Mouse (Mus musculus): ENCODE results near the gene Slfn8.
"Not testable (repeated sequence)": the region's sequence is repeated elsewhere in the genome, so short reads cannot be mapped to it uniquely, and the experiment has no call there.

The Slfn8 gene

GRCm38 (mm10) chr11:83020621-83021020 lies at the start of gene Slfn8:
TSS of gene Slfn8 (minus strand) at chr11:83020810.
- no peak for DNase-seq

DNA sequence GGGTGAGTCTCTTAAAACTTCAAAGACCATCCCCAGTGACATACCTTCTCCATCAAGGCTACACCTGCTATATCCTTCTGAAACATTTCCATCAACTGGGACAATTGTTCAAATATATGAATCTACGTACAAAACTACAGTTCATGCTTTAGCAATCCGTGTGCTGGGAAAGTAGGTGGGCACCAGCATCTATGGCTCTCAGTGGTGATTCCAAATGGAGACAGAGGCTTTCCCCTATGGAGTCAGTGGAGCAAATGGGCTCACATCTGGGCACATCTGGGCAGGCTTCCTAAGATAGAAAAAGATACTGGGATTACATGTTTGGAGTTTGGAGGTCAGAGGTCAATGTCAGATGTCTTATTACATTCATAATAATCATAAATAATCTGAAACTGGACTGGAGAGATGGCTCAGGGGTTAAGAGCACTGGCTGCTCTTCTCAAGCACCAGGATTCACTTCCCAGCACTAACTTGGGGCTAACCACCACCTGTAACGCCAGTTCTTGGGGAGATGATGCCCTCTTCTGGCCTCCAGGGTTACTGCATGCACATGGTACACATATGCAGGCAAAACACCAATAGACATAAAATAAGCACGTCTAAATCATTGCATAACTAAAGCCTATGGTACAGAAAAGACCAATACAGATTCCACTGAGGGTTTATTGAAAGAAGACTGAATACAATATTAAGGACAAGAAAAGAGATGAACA lies 47.5 kb upstream of the Slfn8 start:
- DNase-seq = no peak

DNA sequence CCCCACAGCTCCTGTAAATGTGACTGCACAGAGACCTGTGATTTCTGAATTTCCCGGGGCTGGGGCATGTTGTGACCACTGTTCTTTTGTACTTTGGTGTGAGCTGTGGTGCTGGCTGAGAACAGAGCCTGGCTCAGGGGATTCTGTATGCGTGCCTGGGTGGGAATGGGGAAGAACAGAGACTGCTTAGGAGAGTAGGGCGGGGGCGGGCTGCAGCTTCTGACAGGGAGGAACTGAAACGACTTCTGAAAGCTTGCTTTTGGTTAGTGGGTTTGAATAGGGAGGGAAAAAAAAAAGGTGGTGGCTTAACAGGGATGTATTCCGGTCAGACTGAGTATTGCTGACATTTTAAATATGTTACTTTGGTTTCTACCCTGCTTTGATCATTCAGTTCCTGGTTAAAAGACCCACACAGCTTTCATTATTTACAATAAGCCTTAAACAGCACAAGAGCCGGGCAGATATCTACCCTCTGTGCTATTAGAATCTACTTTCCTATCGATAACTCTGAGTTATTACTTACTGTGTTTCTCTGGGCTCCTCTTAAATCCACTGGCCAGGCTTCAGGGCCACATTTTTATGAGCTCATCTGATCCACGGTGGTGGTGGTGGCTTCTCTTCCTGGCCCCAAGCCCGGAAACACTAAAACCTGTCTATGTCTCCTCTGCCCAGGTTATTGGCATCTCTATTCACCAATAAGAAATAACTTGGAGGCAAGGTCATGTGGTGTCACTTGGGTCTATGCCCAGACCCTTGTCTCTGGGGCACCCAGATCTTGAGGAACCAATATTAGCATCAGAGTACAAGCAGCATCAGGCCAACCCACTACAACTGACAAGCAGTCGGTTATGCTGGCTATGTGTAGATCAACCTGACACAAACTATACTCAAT lies 46.3 kb upstream of the Slfn8 start:
- DNase-seq = no peak

- DNase-seq = no peak
These were observed 45.1 kb upstream of the Slfn8 start for GRCm38 (mm10) chr11:83065441-83066344.

DNA sequence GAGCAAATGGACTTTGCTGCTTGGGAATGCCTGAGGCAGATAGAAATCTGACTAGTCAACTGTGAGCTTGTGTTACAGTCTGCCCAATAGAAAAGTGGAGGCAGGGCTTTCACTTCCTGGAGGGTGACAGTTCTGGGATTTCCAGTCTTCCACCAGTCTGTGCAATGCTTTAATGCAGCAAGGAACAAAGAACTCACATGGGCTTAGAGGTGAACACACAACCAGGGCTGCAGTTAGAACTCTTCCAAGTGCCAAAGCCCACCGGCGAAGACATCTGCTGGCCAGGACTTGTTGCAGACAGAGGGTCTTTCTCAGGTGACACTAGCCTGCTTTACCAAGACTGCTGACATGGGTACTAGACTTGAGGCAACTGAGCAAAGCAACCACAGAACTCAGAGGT lies 44.3 kb upstream of the Slfn8 start, which contains the start of gene Slfn2:
Gene Slfn2 (plus strand): TSS at position 167 of the 400 bp plus-strand sequence.
- peak; percentile 35 for DNase-seq

- DNase-seq = no peak
These were observed 43.3 kb upstream of the Slfn8 start for GRCm38 (mm10) chr11:83063941-83064349.

DNA sequence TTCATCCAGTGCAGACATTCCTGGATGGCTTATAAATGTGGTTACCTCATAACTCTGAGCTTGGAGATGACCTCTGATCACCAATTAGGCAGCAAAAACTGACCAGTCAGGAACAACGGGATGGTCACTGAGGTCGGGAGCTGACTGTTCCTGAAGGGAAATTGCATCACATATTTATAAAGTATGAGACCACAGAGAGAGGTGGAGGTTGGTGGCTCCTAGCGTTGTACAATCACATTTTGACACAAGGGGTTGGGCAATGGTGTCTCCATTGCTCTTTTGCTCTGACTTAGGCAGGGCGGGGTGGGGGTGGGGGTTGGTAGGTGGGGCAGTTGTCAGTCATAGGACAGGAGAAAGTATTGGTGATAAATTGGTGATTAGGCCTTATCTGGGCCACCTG lies 42.5 kb upstream of the Slfn8 start:
- DNase-seq = no peak

GRCm38 (mm10) chr11:83061806-83062205 lies 41.2 kb upstream of the Slfn8 start:
- DNase-seq = no peak

GRCm38 (mm10) chr11:83060412-83061020 lies 39.9 kb upstream of the Slfn8 start:
- DNase-seq = no peak

DNA sequence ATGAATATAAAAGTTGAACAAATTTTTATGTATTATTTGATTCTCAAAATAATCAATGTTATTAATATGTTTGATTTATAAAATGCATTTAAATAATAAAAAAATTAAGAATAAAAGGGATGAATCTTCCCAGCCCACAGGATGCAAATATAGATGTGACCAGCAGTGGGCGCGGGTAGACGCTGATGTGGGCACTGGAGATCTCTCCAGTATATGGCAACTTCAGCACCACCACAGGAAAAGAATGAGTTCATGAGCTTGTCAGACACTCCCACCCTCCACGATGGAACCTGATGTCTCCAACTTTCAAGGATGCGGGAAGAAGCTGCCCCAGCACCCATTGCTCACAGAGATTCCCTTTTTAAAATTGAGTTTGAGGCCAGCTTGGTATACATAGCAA lies 37.3 kb upstream of the Slfn8 start:
- peak; percentile 67 for DNase-seq

GRCm38 (mm10) chr11:83045642-83046041 lies 25.0 kb upstream of the Slfn8 start:
- DNase-seq = no peak

GRCm38 (mm10) chr11:83043891-83044290 lies 23.3 kb upstream of the Slfn8 start:
- DNase-seq = no peak

DNA sequence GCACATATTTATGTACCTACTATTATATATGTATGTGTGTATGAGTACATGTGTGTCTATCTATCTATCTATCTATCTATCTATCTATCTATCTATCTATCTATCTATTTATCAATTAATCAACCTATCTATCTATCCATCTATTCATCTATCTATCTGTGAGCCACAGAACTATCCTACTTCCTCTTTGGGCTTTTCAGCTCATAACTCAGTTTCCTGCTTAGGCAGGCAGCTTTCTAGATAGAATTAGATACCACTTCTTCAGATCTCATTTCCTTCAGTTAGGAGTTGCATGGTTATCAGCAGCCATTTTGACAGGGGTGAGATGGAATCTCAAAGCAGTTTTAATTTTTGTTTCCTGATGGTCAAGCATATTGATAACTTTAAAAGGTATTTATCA lies 20.4 kb upstream of the Slfn8 start:
- DNase-seq = no peak

GRCm38 (mm10) chr11:83040325-83040724 lies 19.7 kb upstream of the Slfn8 start:
- DNase-seq = no peak

GRCm38 (mm10) chr11:83039796-83040195 lies 19.2 kb upstream of the Slfn8 start:
- DNase-seq = no peak

DNA sequence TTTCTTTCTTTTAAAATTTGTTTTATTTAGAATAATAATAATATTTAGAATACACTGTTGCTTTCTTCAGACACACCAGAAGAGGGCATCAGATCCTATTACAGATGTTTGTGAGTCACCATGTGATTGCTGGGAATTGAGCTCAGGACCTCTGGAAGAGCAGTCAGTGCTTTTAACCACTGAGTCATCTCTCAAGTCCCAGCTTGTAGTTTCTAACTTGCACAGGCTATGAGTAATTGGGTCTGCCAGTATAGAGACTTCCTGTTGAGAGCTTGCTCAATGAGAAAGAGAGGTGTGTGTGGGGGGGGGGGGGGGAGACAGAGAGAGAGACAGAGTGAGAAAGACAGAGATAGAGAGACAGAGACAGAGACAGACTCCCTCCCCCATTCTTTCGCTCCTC lies 18.5 kb upstream of the Slfn8 start:
- DNase-seq = no peak

DNA sequence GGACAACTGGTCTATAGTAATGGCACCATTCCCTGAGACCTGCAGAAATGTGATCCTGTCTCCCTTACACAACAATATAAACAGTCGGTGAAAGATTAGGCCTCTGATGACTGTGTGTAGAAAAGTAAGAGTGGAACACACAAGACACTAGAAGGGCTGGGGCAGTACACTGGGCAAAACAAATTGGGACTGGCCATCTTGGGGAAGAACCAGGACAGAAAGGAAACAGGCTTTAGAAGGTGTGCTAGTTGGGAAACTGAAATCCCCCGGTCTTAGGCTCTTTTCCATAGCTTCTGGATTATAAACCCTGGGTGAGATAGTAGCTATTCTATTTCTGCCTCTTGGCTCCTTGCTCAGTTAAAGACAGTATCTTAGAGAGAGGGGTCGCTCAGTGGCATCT lies 18.1 kb upstream of the Slfn8 start:
- DNase-seq = not testable (repeated sequence)

- not testable (repeated sequence) for DNase-seq
These were observed 770 bp downstream of the Slfn8 start for GRCm38 (mm10) chr11:83019561-83020519.

DNA sequence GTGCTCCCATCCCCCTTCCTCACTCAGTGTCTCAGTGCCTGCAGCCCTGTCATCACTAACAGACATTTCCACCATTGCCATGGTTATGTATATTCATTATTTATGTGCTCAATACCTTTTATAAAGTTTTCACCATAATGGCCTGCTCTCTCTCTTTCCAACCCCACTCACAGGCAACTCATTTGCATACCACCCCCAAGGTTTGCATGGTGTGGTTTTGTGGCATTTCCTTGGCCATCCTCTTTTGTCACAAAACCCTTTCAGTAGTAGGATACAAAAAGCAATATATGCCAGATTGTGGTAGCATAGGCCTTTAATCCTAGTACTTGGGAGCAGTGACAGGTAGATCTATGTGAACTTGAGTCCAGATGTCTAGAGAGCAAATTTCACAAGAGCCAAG lies 4.5 kb downstream of the Slfn8 start:
- DNase-seq = no peak

DNA sequence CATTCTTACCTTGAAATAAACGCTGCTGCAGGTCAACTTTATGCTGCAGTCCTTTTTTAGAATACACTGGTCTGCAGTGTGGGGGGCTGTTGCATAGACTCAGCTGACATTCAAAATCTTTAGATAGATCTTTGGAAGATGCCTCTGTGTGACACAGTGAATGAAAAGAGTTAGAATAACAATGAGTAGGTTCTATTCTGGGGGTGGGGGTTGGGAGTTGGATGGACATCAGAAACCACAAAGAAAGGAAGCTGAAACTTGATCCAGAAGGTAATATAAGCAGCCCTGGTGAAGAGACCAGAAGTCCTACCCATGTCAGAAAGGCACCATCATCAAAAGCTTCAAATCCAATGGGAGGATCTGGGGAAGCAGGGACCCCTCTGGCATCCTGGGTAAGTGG lies 7.3 kb downstream of the Slfn8 start:
- no peak for DNase-seq

- peak; percentile 50 for DNase-seq
These were observed 29.0 kb downstream of the Slfn8 start, which contains the start of gene Slfn9 for GRCm38 (mm10) chr11:82991469-82992166. TSS of gene Slfn9 (minus strand) at chr11:82991830.
